Mouse (Mus musculus): ENCODE measurements around the gene Aida.

- TF ChIP-seq CTCF (IDR thresholded peaks at IDR 0.05; ENCODE audit: control insufficient read depth, insufficient read depth, low read length) (no peak), POLR2A (IDR thresholded peaks at IDR 0.05; ENCODE audit: borderline replicate concordance, control insufficient read depth, low read depth, low read length) (no peak)
These were observed 66.6 kb downstream of the Aida start for GRCm38 (mm10) chr1:183362729-183363576.

All from bone marrow, adult 2 months (tissue).